Mouse (Mus musculus) kidney, embryonic 15.5 days (tissue): Measurements from ENCODE around the gene Mkrn2. TPM values are rescaled to one million over a fixed set of nuclear protein-coding genes. Genes with fewer than 3 reads are reported as not detected.

ENCODE experiments used
- ATAC-seq: fragments of 200-750 bp; cut with Nextera tagmentation; replicated peaks from 2 replicates; pipeline ENCODE4 v1.8.0; 2017; ENCODE audit warnings: moderate TSS enrichment; ENCODE audit not compliant: low FRiP score
- H3K27ac ChIP-seq: fragments of 300-500 bp; sonication (generic); 2 replicates; pipeline ENCODE4 v1.5.1; 2015; ENCODE audit warnings: mild to moderate bottlenecking, inconsistent platforms
- H3K27me3 ChIP-seq: fragments of 300-500 bp; sonication (generic); 2 replicates; pipeline ENCODE4 v1.6.1; 2015; ENCODE audit warnings: inconsistent platforms
- H3K36me3 ChIP-seq: fragments of 300-500 bp; sonication (generic); 2 replicates; pipeline ENCODE4 v1.6.1; 2015; ENCODE audit warnings: inconsistent platforms
- H3K4me1 ChIP-seq: fragments of 300-500 bp; sonication (generic); 2 replicates; pipeline ENCODE4 v1.6.1; 2015; ENCODE audit warnings: inconsistent platforms
- H3K4me2 ChIP-seq: fragments of 300-500 bp; sonication (generic); 2 replicates; pipeline ENCODE4 v1.6.1; 2015; ENCODE audit warnings: moderate library complexity, mild to moderate bottlenecking, inconsistent platforms
- H3K4me3 ChIP-seq: fragments of 300-500 bp; sonication (generic); replicated peaks from 2 replicates; pipeline ENCODE4 v1.5.1; 2015; ENCODE audit warnings: mild to moderate bottlenecking, inconsistent platforms
- H3K9ac ChIP-seq: fragments of 300-500 bp; sonication (generic); 2 replicates; pipeline ENCODE4 v1.6.1; 2015; ENCODE audit warnings: mild to moderate bottlenecking, inconsistent platforms
- H3K9me3 ChIP-seq: fragments of 300-500 bp; sonication (generic); replicated peaks from 2 replicates; pipeline ENCODE4 v1.6.1; 2016; ENCODE audit warnings: inconsistent platforms
- WGBS: fragments of 180-500 bp; shearing (Covaris S2); methylation state at CpG from one replicate; pipeline ENCODE4 v1.1.7; 2015; ENCODE audit warnings: mixed read lengths; 5-methylcytosine and 5-hydroxymethylcytosine counted together
- polyA plus RNA-seq: library from polyadenylated mRNA; unstranded; fragments of >200 nt; fragmentation: Nextera tagmentation; extraction: Ambion mirVana; gene quantifications from 2 replicates; pipeline ENCODE4 v1.2.1, GENCODE M21; 2015

The Mkrn2 gene
- polyA plus RNA-seq, 1 experiment from 2014 or later = 28.2 TPM

GRCm38 (mm10) chr6:115584176-115584575 lies 17.5 kb upstream of the Mkrn2 start:
- no peak overlapping the region for H3K27ac ChIP-seq
- WGBS = 85% methylated on average over 3 of the region's 3 CpGs
- no peaks in the 10 kb centered on the region for H3K9me3 ChIP-seq
- no peak for ATAC-seq
- H3K9ac ChIP-seq = no peak overlapping the region
- H3K4me2 ChIP-seq = no peak overlapping the region
- peaks cover 22% of the 10 kb centered on the region for H3K36me3 ChIP-seq
- H3K27me3 ChIP-seq = no peaks in the 10 kb centered on the region
- no peak overlapping the region for H3K4me3 ChIP-seq
- H3K4me1 ChIP-seq = no peaks in the 10 kb centered on the region

DNA sequence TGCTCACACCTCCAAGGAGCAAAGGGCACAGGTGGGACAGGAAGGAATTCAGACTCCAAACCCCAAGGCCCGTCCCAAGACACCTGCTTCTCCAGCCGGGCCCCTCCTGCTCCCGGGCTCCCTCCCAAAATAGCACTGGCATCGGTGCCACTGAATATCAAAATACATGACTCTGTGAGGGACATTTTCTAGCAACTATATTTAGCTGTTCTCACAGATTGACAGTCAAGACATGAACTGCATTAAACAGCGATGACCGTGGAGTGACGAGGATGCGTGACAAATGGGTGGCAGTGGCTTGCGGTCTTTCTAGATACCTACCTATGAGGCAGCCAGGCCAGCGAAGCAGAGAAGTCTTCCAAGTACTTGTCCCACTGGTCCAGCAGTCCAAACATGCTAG lies 15.4 kb upstream of the Mkrn2 start:
- no peaks in the 10 kb centered on the region for H3K9me3 ChIP-seq
- no peak overlapping the region for H3K4me3 ChIP-seq
- no peak overlapping the region for H3K9ac ChIP-seq
- no peaks in the 10 kb centered on the region for H3K4me1 ChIP-seq
- 86% methylated on average over 10 of the region's 10 CpGs for WGBS
- no peak overlapping the region for H3K27ac ChIP-seq
- peaks cover 6% of the 10 kb centered on the region for H3K36me3 ChIP-seq
- no peak for ATAC-seq
- H3K4me2 ChIP-seq = no peak overlapping the region
- no peaks in the 10 kb centered on the region for H3K27me3 ChIP-seq

DNA sequence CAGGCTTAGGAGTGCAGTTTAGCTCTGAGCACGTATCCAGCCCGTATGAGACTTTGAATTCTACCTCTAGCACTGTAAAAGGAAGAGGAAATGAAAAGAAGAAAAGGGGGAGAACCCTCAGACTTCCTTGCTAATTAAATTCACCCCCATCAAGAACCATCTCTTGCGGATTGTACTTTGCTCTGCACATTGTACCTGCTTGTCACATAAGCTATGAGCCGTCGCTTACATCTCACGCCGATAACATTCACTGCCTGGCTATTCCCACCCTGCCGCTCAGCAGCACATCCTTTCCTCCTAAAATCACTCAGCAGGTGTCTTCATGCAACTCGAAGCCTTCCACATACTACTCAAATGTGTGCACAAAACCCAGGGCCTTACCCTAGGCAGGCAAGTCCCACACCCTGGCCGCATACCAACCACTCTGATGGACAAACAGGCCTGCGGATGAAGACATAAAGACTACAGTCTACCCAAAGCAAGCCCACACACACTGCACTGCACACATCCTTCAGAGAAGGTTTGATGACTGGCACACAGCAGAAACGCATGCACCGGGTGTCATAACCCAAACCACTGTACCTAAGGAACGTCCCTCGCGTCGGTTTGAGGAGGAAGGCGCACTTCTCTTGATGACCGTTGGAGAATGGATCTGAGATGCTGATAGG lies 9.9 kb upstream of the Mkrn2 start:
- 0 out of 2 replicates have a peak, but pooled peaks have one; percentile 19 for ATAC-seq
- whole genome bisulfite sequencing = 83% methylated on average over 19 of the region's 19 CpGs
- peak overlapping the region; percentile 20 for H3K4me3 ChIP-seq

GRCm38 (mm10) chr6:115592458-115592857 lies 9.2 kb upstream of the Mkrn2 start, which contains the start of gene Mkrn2os:
Gene Mkrn2os (minus strand): TSS chr6:115592576.
- Histone ChIP-seq H3K9ac (no peak within 1 kb of the TSS), H3K27me3 (no peaks in the 10 kb centered on the region), H3K4me2 (peak within 1 kb of the TSS; percentile 50), H3K4me3 (peak within 1 kb of the TSS; percentile 20), H3K36me3 (no peaks in the 10 kb centered on the region), H3K4me1 (peaks cover 6% of the 10 kb centered on the region; the same call in 1 of the 2 replicates), H3K9me3 (no peaks in the 10 kb centered on the region), H3K27ac (peak within 1 kb of the TSS; percentile 45)
- ATAC-seq = peak; percentile 86
- 41% methylated on average over 5 of the region's 5 CpGs for WGBS

More for the DNA sequence above, 9.9 kb upstream of the Mkrn2 start:
- no peak overlapping the region for H3K9ac ChIP-seq
- peaks cover 6% of the 10 kb centered on the region; the same call in 1 of the 2 replicates for H3K4me1 ChIP-seq
- H3K27ac ChIP-seq = no peak overlapping the region
- H3K9me3 ChIP-seq = no peaks in the 10 kb centered on the region
- H3K27me3 ChIP-seq = no peaks in the 10 kb centered on the region
- H3K4me2 ChIP-seq = peak overlapping the region; percentile 50
- no peaks in the 10 kb centered on the region for H3K36me3 ChIP-seq

GRCm38 (mm10) chr6:115593252-115593651 lies 8.4 kb upstream of the Mkrn2 start:
- H3K27ac ChIP-seq = no peak overlapping the region
- H3K4me3 ChIP-seq = no peak overlapping the region
- no peak for ATAC-seq
- H3K4me1 ChIP-seq = peaks cover 6% of the 10 kb centered on the region; the same call in 1 of the 2 replicates
- 90% methylated on average over 4 of the region's 4 CpGs for WGBS
- H3K9ac ChIP-seq = no peak overlapping the region
- no peak overlapping the region for H3K4me2 ChIP-seq
- H3K27me3 ChIP-seq = no peaks in the 10 kb centered on the region
- no peaks in the 10 kb centered on the region for H3K9me3 ChIP-seq
- H3K36me3 ChIP-seq = no peaks in the 10 kb centered on the region

DNA sequence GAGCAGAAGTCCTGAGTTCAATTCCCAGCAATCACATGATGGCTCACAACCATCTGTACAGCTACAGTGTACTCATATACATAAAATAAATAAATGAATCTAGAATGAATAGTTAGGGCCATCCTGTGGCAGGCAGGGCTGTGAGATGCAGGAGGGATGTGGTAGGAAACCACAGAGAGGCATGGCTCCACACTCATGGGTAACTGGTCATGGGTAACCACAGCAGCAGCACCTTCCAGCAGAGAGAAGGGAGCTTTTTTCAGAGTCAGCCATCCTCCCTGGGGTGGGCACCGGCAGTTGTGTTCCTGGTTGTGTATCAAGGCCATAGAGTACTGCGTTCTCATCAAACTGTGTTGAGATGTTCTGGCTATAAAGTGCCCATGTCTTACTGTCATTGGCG lies 7.2 kb upstream of the Mkrn2 start:
- WGBS = 85% methylated on average over 3 of the region's 3 CpGs
- no peak for ATAC-seq

GRCm38 (mm10) chr6:115595667-115596066 lies 6.0 kb upstream of the Mkrn2 start:
- no peak for ATAC-seq
- no peaks in the 10 kb centered on the region for H3K9me3 ChIP-seq
- WGBS = 58% methylated on average over 3 of the region's 3 CpGs
- H3K4me3 ChIP-seq = no peak overlapping the region
- peaks cover 6% of the 10 kb centered on the region; the same call in 1 of the 2 replicates for H3K4me1 ChIP-seq
- H3K27ac ChIP-seq = no peak overlapping the region
- H3K4me2 ChIP-seq = no peak overlapping the region
- no peak overlapping the region for H3K9ac ChIP-seq
- no peaks in the 10 kb centered on the region for H3K27me3 ChIP-seq
- no peaks in the 10 kb centered on the region for H3K36me3 ChIP-seq

More for the DNA sequence above, 7.2 kb upstream of the Mkrn2 start:
- Histone ChIP-seq H3K27ac (no peak overlapping the region), H3K4me3 (no peak overlapping the region), H3K27me3 (no peaks in the 10 kb centered on the region), H3K36me3 (no peaks in the 10 kb centered on the region), H3K9ac (no peak overlapping the region), H3K4me1 (peaks cover 6% of the 10 kb centered on the region; the same call in 1 of the 2 replicates), H3K9me3 (no peaks in the 10 kb centered on the region), H3K4me2 (no peak overlapping the region)

DNA sequence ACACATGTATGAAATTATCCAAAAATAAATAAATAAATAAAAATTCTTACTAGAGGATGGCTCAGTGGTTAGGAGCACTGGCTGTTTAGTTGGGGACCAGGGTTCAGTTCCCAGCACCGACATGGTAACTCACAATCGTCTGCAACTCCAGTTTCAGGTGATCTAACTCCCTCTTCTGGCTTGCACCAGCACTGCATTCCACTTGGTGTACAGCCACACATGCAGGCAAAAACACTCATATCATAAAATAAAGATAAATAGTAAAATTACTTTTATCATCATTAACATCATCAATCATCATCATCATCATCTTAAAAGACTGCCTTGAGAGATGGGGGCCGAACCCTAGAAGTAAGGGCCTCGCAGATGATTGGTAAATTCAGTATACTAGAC lies 384 bp upstream of the Mkrn2 start:
- WGBS = 68% methylated on average over 4 of the region's 4 CpGs
- Histone ChIP-seq H3K9me3 (no peaks in the 10 kb centered on the region), H3K4me3 (peak overlapping the region; percentile 96), H3K27ac (no peak overlapping the region), H3K27me3 (no peaks in the 10 kb centered on the region), H3K4me2 (peak overlapping the region; percentile 76), H3K36me3 (peaks cover 9% of the 10 kb centered on the region), H3K9ac (no peak overlapping the region), H3K4me1 (peaks cover 11% of the 10 kb centered on the region)
- ATAC-seq = no peak

DNA sequence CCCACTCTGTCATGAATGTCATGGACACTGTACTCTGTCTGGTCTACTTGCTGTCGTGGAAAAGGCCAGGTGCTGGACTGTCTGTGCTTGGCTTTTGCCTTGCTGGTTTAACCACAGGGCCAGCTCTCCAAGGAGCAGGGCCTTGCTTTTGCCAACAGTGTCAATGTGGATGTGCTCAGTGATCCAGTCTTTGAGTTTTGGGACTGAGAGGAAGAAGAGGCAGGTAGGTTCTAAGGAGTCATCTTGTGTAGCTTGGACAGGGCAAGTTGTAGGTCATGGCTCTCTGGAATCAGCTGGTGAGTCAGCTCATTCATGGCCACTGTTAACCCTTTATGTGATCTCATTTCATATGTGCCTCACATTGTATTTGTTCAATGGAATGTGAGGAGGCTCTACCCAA lies 4.8 kb downstream of the Mkrn2 start:
- no peak overlapping the region for H3K9ac ChIP-seq

GRCm38 (mm10) chr6:115607429-115607828 lies 5.7 kb downstream of the Mkrn2 start:
- peaks cover 9% of the 10 kb centered on the region for H3K4me1 ChIP-seq
- ATAC-seq = no peak
- peaks cover 44% of the 10 kb centered on the region for H3K36me3 ChIP-seq
- H3K9me3 ChIP-seq = no peaks in the 10 kb centered on the region
- 78% methylated on average over 4 of the region's 4 CpGs for WGBS
- no peak overlapping the region for H3K4me3 ChIP-seq
- H3K9ac ChIP-seq = no peak overlapping the region
- H3K4me2 ChIP-seq = no peak overlapping the region
- no peaks in the 10 kb centered on the region for H3K27me3 ChIP-seq
- no peak overlapping the region for H3K27ac ChIP-seq

More for the DNA sequence above, 4.8 kb downstream of the Mkrn2 start:
- Histone ChIP-seq H3K27me3 (no peaks in the 10 kb centered on the region), H3K27ac (no peak overlapping the region), H3K4me1 (peaks cover 11% of the 10 kb centered on the region), H3K9me3 (no peaks in the 10 kb centered on the region), H3K36me3 (peaks cover 34% of the 10 kb centered on the region), H3K4me3 (no peak overlapping the region), H3K4me2 (no peak overlapping the region)
- 92% methylated on average over 1 of the region's 1 CpGs for whole genome bisulfite sequencing
- ATAC-seq = no peak

- peaks cover 59% of the 10 kb centered on the region for H3K36me3 ChIP-seq
- H3K4me3 ChIP-seq = no peak overlapping the region
These were observed 7.4 kb downstream of the Mkrn2 start for GRCm38 (mm10) chr6:115609121-115609520.

GRCm38 (mm10) chr6:115610301-115610700 lies 8.6 kb downstream of the Mkrn2 start:
- no peak overlapping the region for H3K27ac ChIP-seq
- no peaks in the 10 kb centered on the region for H3K27me3 ChIP-seq
- H3K9me3 ChIP-seq = no peaks in the 10 kb centered on the region
- 95% methylated on average over 5 of the region's 5 CpGs for WGBS
- no peak for ATAC-seq
- H3K4me2 ChIP-seq = no peak overlapping the region
- peaks cover 71% of the 10 kb centered on the region for H3K36me3 ChIP-seq
- no peaks in the 10 kb centered on the region for H3K4me1 ChIP-seq
- H3K4me3 ChIP-seq = no peak overlapping the region
- no peak overlapping the region for H3K9ac ChIP-seq

More at GRCm38 (mm10) chr6:115609121-115609520, 7.4 kb downstream of the Mkrn2 start:
- WGBS = 72% methylated on average over 3 of the region's 3 CpGs
- no peaks in the 10 kb centered on the region for H3K27me3 ChIP-seq
- H3K9me3 ChIP-seq = no peaks in the 10 kb centered on the region
- H3K4me2 ChIP-seq = no peak overlapping the region
- ATAC-seq = no peak
- H3K27ac ChIP-seq = no peak overlapping the region
- no peaks in the 10 kb centered on the region for H3K4me1 ChIP-seq
- H3K9ac ChIP-seq = no peak overlapping the region

DNA sequence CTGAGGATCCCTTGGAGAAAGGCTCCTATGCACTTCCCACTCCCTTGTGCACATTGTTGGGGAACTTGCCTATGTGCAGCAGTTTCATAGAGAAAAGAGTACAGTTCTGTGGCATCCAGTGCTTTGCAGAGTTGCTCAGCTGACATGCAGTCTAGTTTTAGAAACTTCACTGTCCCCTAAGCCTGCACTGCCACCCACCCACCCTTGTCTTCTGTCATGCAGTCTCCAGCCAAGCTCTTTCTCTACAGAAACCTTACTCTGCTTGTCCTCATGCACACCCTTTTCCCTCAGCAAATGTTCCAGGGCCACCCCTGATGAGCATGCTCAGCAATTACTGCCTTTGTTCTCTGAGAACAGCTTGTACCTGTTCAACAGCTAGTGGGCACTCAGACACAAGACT lies 12.1 kb downstream of the Mkrn2 start:
- Histone ChIP-seq H3K9me3 (no peaks in the 10 kb centered on the region), H3K36me3 (peaks cover 97% of the 10 kb centered on the region), H3K4me2 (no peak overlapping the region), H3K27ac (no peak overlapping the region), H3K4me3 (no peak overlapping the region), H3K9ac (no peak overlapping the region), H3K4me1 (no peaks in the 10 kb centered on the region), H3K27me3 (no peaks in the 10 kb centered on the region)
- ATAC-seq = no peak
